Mouse (Mus musculus): Measurements from ENCODE around the gene Ets2.

Ets2 gene

GRCm38 (mm10) chr16:95701802-95702561, at the start of gene Ets2:
Ets2 (plus strand) TSS chr16:95702075.
- peak; percentile 89 for DNase-seq (ENCODE audit: low read depth, low spot score)

- no peak for DNase-seq (ENCODE audit: low read depth, low spot score)
Measured at GRCm38 (mm10) chr16:95654204-95654611, 47.7 kb upstream of the Ets2 start.

- no peak for DNase-seq (ENCODE audit: low read depth, low spot score)
Measured at GRCm38 (mm10) chr16:95656535-95656934, 45.3 kb upstream of the Ets2 start.

- DNase-seq (ENCODE audit: low read depth, low spot score) = no peak
Measured at GRCm38 (mm10) chr16:95657187-95657586, 44.7 kb upstream of the Ets2 start.

GRCm38 (mm10) chr16:95657756-95658155, 44.1 kb upstream of the Ets2 start:
- DNase-seq (ENCODE audit: low read depth, low spot score) = no peak

- DNase-seq (ENCODE audit: low read depth, low spot score) = peak; percentile 69
Measured at GRCm38 (mm10) chr16:95658836-95659430, 42.9 kb upstream of the Ets2 start.

GRCm38 (mm10) chr16:95659461-95659860, 42.4 kb upstream of the Ets2 start:
- no peak for DNase-seq (ENCODE audit: low read depth, low spot score)

- DNase-seq (ENCODE audit: low read depth, low spot score) = no peak
Measured at GRCm38 (mm10) chr16:95660909-95661308, 41.0 kb upstream of the Ets2 start.

GRCm38 (mm10) chr16:95665472-95666131, 36.3 kb upstream of the Ets2 start:
- no peak for DNase-seq (ENCODE audit: low read depth, low spot score)

GRCm38 (mm10) chr16:95666288-95666687, 35.6 kb upstream of the Ets2 start:
- DNase-seq (ENCODE audit: low read depth, low spot score) = no peak

GRCm38 (mm10) chr16:95667395-95668150, 34.3 kb upstream of the Ets2 start:
- no peak for DNase-seq (ENCODE audit: low read depth, low spot score)

GRCm38 (mm10) chr16:95668151-95668993, 33.5 kb upstream of the Ets2 start:
- no peak for DNase-seq (ENCODE audit: low read depth, low spot score)

GRCm38 (mm10) chr16:95674452-95674921, 27.4 kb upstream of the Ets2 start:
- peak; percentile 79 for DNase-seq (ENCODE audit: low read depth, low spot score)

GRCm38 (mm10) chr16:95675212-95675611, 26.7 kb upstream of the Ets2 start:
- peak; percentile 52 for DNase-seq (ENCODE audit: low read depth, low spot score)

- no peak for DNase-seq (ENCODE audit: low read depth, low spot score)
Measured at GRCm38 (mm10) chr16:95676668-95677067, 25.2 kb upstream of the Ets2 start.

- no peak for DNase-seq (ENCODE audit: low read depth, low spot score)
Measured at GRCm38 (mm10) chr16:95682431-95682892, 19.4 kb upstream of the Ets2 start.

- no peak for DNase-seq (ENCODE audit: low read depth, low spot score)
Measured at GRCm38 (mm10) chr16:95685807-95686206, 16.1 kb upstream of the Ets2 start.

GRCm38 (mm10) chr16:95686246-95686645, 15.6 kb upstream of the Ets2 start:
- DNase-seq (ENCODE audit: low read depth, low spot score) = no peak

GRCm38 (mm10) chr16:95686901-95687300, 15.0 kb upstream of the Ets2 start:
- DNase-seq (ENCODE audit: low read depth, low spot score) = no peak

- no peak for DNase-seq (ENCODE audit: low read depth, low spot score)
Measured at GRCm38 (mm10) chr16:95688010-95688409, 13.9 kb upstream of the Ets2 start.

- no peak for DNase-seq (ENCODE audit: low read depth, low spot score)
Measured at GRCm38 (mm10) chr16:95696599-95696998, 5.3 kb upstream of the Ets2 start.

Measured in 3T3-L1 (cell line).